Mouse (Mus musculus): ENCODE results near the gene Prl4a1. TPM values are rescaled to one million over a fixed set of nuclear protein-coding genes. Genes with fewer than 3 reads are reported as not detected.
"Not testable (repeated sequence)": the region's sequence is repeated elsewhere in the genome, so short reads cannot be mapped to it uniquely, and the experiment has no call there.

Gene Prl4a1
- not detected in 2 replicates for polyA plus RNA-seq (2014; fragmentation: Nextera tagmentation; extraction: Ambion mirVana)

GRCm38 (mm10) chr13:28015912-28016311 lies at the start of gene Prl4a1:
Gene Prl4a1 (plus strand): TSS chr13:28016212.
- 95% methylated on average over 3 of the region's 3 CpGs for WGBS
- Histone ChIP-seq H3K4me3 (ENCODE audit: low read depth, low read length) (no peak within 1 kb of the TSS), H3K36me3 (ENCODE audit: control insufficient read depth, insufficient read depth, low read length) (no peaks in the 10 kb centered on the region), H3K9me3 (ENCODE audit: control insufficient read depth, low read length) (no peaks in the 10 kb centered on the region), H3K4me1 (ENCODE audit: control insufficient read depth, insufficient read depth, low read length) (no peaks in the 10 kb centered on the region), H3K9ac (replicated peaks; ENCODE audit: low read depth, low read length) (no peak within 1 kb of the TSS), H3K27me3 (ENCODE audit: control insufficient read depth, insufficient read depth, low read length) (no peaks in the 10 kb centered on the region), H3K27ac (ENCODE audit: low read depth, low read length) (no peak within 1 kb of the TSS), H3K4me2 (ENCODE audit: low read depth, low read length) (no peak within 1 kb of the TSS)
- no peak for ATAC-seq (ENCODE audit: low read depth)

GRCm38 (mm10) chr13:27972931-27973330 lies 43.1 kb upstream of the Prl4a1 start:
- H3K9me3 ChIP-seq (ENCODE audit: control insufficient read depth, low read length) = no peaks in the 10 kb centered on the region
- WGBS = 82% methylated on average over 1 of the region's 1 CpGs

GRCm38 (mm10) chr13:27974281-27974680 lies 41.7 kb upstream of the Prl4a1 start:
- H3K9ac ChIP-seq (replicated peaks; ENCODE audit: low read depth, low read length); H3K4me3 ChIP-seq (ENCODE audit: low read depth, low read length); H3K9me3 ChIP-seq (ENCODE audit: control insufficient read depth, low read length); H3K36me3 ChIP-seq (ENCODE audit: control insufficient read depth, insufficient read depth, low read length); H3K27ac ChIP-seq (ENCODE audit: low read depth, low read length); ATAC-seq (ENCODE audit: low read depth); H3K27me3 ChIP-seq (ENCODE audit: control insufficient read depth, insufficient read depth, low read length); H3K4me1 ChIP-seq (ENCODE audit: control insufficient read depth, insufficient read depth, low read length); H3K4me2 ChIP-seq (ENCODE audit: low read depth, low read length): not testable (repeated sequence)
- 80% methylated on average over 2 of the region's 2 CpGs for WGBS

More at GRCm38 (mm10) chr13:27972931-27973330, 43.1 kb upstream of the Prl4a1 start:
- no peaks in the 10 kb centered on the region for H3K36me3 ChIP-seq (ENCODE audit: control insufficient read depth, insufficient read depth, low read length)
- H3K4me1 ChIP-seq (ENCODE audit: control insufficient read depth, insufficient read depth, low read length) = no peaks in the 10 kb centered on the region
- no peak overlapping the region for H3K27ac ChIP-seq (ENCODE audit: low read depth, low read length)
- no peak overlapping the region for H3K9ac ChIP-seq (replicated peaks; ENCODE audit: low read depth, low read length)
- no peak for ATAC-seq (ENCODE audit: low read depth)
- no peaks in the 10 kb centered on the region for H3K27me3 ChIP-seq (ENCODE audit: control insufficient read depth, insufficient read depth, low read length)
- H3K4me3 ChIP-seq (ENCODE audit: low read depth, low read length) = no peak overlapping the region
- no peak overlapping the region for H3K4me2 ChIP-seq (ENCODE audit: low read depth, low read length)

GRCm38 (mm10) chr13:27977646-27978045 lies 38.4 kb upstream of the Prl4a1 start:
- no peak overlapping the region for H3K4me3 ChIP-seq (ENCODE audit: low read depth, low read length)
- no peaks in the 10 kb centered on the region for H3K27me3 ChIP-seq (ENCODE audit: control insufficient read depth, insufficient read depth, low read length)
- no peak overlapping the region for H3K9ac ChIP-seq (replicated peaks; ENCODE audit: low read depth, low read length)
- H3K9me3 ChIP-seq (ENCODE audit: control insufficient read depth, low read length) = no peaks in the 10 kb centered on the region
- H3K4me2 ChIP-seq (ENCODE audit: low read depth, low read length) = no peak overlapping the region
- no peak overlapping the region for H3K27ac ChIP-seq (ENCODE audit: low read depth, low read length)
- 82% methylated on average over 2 of the region's 2 CpGs for WGBS
- H3K4me1 ChIP-seq (ENCODE audit: control insufficient read depth, insufficient read depth, low read length) = no peaks in the 10 kb centered on the region
- ATAC-seq (ENCODE audit: low read depth) = no peak
- no peaks in the 10 kb centered on the region for H3K36me3 ChIP-seq (ENCODE audit: control insufficient read depth, insufficient read depth, low read length)

- H3K9me3 ChIP-seq (ENCODE audit: control insufficient read depth, low read length); H3K27me3 ChIP-seq (ENCODE audit: control insufficient read depth, insufficient read depth, low read length); H3K4me3 ChIP-seq (ENCODE audit: low read depth, low read length); H3K4me2 ChIP-seq (ENCODE audit: low read depth, low read length); H3K36me3 ChIP-seq (ENCODE audit: control insufficient read depth, insufficient read depth, low read length); H3K4me1 ChIP-seq (ENCODE audit: control insufficient read depth, insufficient read depth, low read length); ATAC-seq (ENCODE audit: low read depth); H3K9ac ChIP-seq (replicated peaks; ENCODE audit: low read depth, low read length); H3K27ac ChIP-seq (ENCODE audit: low read depth, low read length): not testable (repeated sequence)
- WGBS = 65% methylated on average over 3 of the region's 3 CpGs
These were observed 19.5 kb upstream of the Prl4a1 start for GRCm38 (mm10) chr13:27996557-27996956.

GRCm38 (mm10) chr13:28029330-28029729 lies 13.3 kb downstream of the Prl4a1 start:
- H3K4me1 ChIP-seq (ENCODE audit: control insufficient read depth, insufficient read depth, low read length) = no peaks in the 10 kb centered on the region
- H3K9me3 ChIP-seq (ENCODE audit: control insufficient read depth, low read length) = no peaks in the 10 kb centered on the region
- H3K27ac ChIP-seq (ENCODE audit: low read depth, low read length) = no peak overlapping the region
- H3K9ac ChIP-seq (replicated peaks; ENCODE audit: low read depth, low read length) = no peak overlapping the region
- no peaks in the 10 kb centered on the region for H3K27me3 ChIP-seq (ENCODE audit: control insufficient read depth, insufficient read depth, low read length)
- H3K4me3 ChIP-seq (ENCODE audit: low read depth, low read length) = no peak overlapping the region
- no peak overlapping the region for H3K4me2 ChIP-seq (ENCODE audit: low read depth, low read length)
- H3K36me3 ChIP-seq (ENCODE audit: control insufficient read depth, insufficient read depth, low read length) = no peaks in the 10 kb centered on the region
- no peak for ATAC-seq (ENCODE audit: low read depth)

- Histone ChIP-seq H3K36me3 (ENCODE audit: control insufficient read depth, insufficient read depth, low read length) (no peaks in the 10 kb centered on the region), H3K4me2 (ENCODE audit: low read depth, low read length) (no peak overlapping the region), H3K27me3 (ENCODE audit: control insufficient read depth, insufficient read depth, low read length) (no peaks in the 10 kb centered on the region), H3K27ac (ENCODE audit: low read depth, low read length) (no peak overlapping the region), H3K9me3 (ENCODE audit: control insufficient read depth, low read length) (no peaks in the 10 kb centered on the region), H3K9ac (replicated peaks; ENCODE audit: low read depth, low read length) (no peak overlapping the region), H3K4me1 (ENCODE audit: control insufficient read depth, insufficient read depth, low read length) (no peaks in the 10 kb centered on the region), H3K4me3 (ENCODE audit: low read depth, low read length) (no peak overlapping the region)
- ATAC-seq (ENCODE audit: low read depth) = no peak
- 92% methylated on average over 3 of the region's 3 CpGs for WGBS
These were observed 53.3 kb downstream of the Prl4a1 start for GRCm38 (mm10) chr13:28069315-28069714.

Other genes starting within 250 kb of the Prl4a1 start
- not detected in 2 replicates for gene Prl7c1, start 235.4 kb upstream of the Prl4a1 start, polyA plus RNA-seq (2014; fragmentation: Nextera tagmentation; extraction: Ambion mirVana)
- not detected in 2 replicates for gene Prl2a1, start 214.6 kb upstream of the Prl4a1 start, polyA plus RNA-seq (2014; fragmentation: Nextera tagmentation; extraction: Ambion mirVana)
- gene Prl2c1, start 166.9 kb upstream of the Prl4a1 start, polyA plus RNA-seq (2014; fragmentation: Nextera tagmentation; extraction: Ambion mirVana) = not detected in 2 replicates
- gene Prl5a1, start 126.3 kb downstream of the Prl4a1 start, polyA plus RNA-seq (2014; fragmentation: Nextera tagmentation; extraction: Ambion mirVana) = not detected in 2 replicates
- 1.3 and 1.7 TPM in 2 replicates for gene Gm11361, start 241.3 kb downstream of the Prl4a1 start, polyA plus RNA-seq (2014; fragmentation: Nextera tagmentation; extraction: Ambion mirVana)

All from neural tube, embryonic 14.5 days (tissue).